Mouse (Mus musculus): ENCODE measurements around the gene Tmem211.

DNA sequence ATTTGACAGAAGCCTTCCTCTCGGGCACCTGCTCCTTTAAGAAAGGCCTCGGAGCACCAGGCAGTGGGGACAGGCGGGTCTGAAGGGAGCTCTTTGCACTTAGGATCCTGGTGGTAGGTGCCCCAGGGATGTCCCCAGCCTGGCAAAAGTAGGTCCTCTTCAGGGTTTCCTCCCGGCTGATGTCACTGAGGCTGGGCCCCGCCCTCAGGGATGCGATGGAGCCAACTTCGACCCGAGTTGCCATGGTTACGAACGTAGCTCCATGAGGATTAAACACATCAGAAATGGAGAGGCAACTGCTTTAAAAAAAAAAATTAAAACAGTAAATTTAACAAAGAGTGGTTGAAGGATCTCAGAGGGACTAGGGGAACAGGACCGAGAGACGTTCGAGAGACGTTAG lies 34.8 kb upstream of the Tmem211 start:
- no peak for TF ChIP-seq CTCF (IDR thresholded peaks at IDR 0.05; ENCODE audit: low read depth)
- TF ChIP-seq EP300 (IDR thresholded peaks at IDR 0.05; ENCODE audit: low read depth), result no peak

Measured in liver, postnatal 0 days (tissue).